Mouse (Mus musculus) skeletal muscle tissue, postnatal 0 days (tissue): ENCODE measurements around the gene Dcaf12l2. TPM values are rescaled to one million over a fixed set of nuclear protein-coding genes. Genes with fewer than 3 reads are reported as not detected.

Experiments used
- polyA plus RNA-seq: library from polyadenylated mRNA; unstranded; fragments of >200 nt; fragmentation: Nextera tagmentation; extraction: Ambion mirVana; gene quantifications from 2 replicates; pipeline ENCODE4 v1.2.1, GENCODE M21; 2015

Dcaf12l2 gene
- 1.7 TPM in 2 replicates for polyA plus RNA-seq

GRCm38 (mm10) chrX:44367646-44368521 lies at the start of gene Dcaf12l2:
Gene Dcaf12l2 (minus strand): TSS chrX:44368342.

